ENCODE assay signal across 9 mouse cellular contexts in the genomic region with DNA sequence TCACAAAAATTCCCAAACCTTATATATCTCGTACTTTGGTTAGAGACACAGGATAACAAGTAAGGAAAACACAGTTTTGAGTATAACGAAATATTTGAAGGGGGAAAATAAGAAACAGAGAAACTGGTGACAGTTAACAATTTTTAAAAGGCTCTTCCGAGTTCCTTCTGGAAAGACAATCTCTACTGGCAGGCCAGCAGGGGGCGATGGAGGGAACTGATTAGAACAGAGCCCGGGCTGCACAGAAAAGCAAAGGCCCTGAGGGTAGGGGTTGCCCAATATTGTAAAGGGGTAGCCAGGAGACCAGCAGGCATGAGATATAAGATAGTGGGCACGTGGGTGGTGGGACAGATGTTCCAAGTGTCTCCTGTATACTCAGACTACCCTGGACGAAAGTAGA.
DNase-seq lines count a peak whose midpoint lies in the region; ATAC-seq lines count a peak whose summit lies in the region.
"Had no signal": no experiment of that assay in that cellular context is flagged by ENCODE, and none has a peak within 500 bp of the region (broad histone marks: within the 10 kb centered on the region; RNA-seq: fewer than 3 reads in every experiment).

No protein-coding gene starts in this region.

- peak overlapping the region; percentile 79 for H3K27ac ChIP-seq in forebrain, embryonic 12.5 days
- H3K27ac ChIP-seq in hindbrain, embryonic 15.5 days (replicated peaks) = peak overlapping the region; percentile 87
- H3K27ac ChIP-seq in midbrain, embryonic 12.5 days (replicated peaks) = peak overlapping the region; percentile 92
- H3K27ac ChIP-seq: heart, embryonic 15.5 days had no signal

- peaks cover 19% of the 10 kb centered on the region; the same call in 1 of the 2 replicates for H3K27me3 ChIP-seq in forebrain, embryonic 12.5 days
- H3K27me3 ChIP-seq in hindbrain, embryonic 15.5 days = no peaks in the 10 kb centered on the region; the same call in 1 of the 2 replicates
- H3K27me3 ChIP-seq in midbrain, embryonic 12.5 days = 0 out of 2 replicates have a peak, but pooled peaks cover 3% of the 10 kb centered on the region

- 12% methylated on average over 7 of the region's 7 CpGs for WGBS in forebrain, embryonic 12.5 days
- 6% methylated on average over 7 of the region's 7 CpGs for WGBS in hindbrain, embryonic 15.5 days
- 12% methylated on average over 7 of the region's 7 CpGs for WGBS in midbrain, embryonic 12.5 days

- no peaks in the 10 kb centered on the region for H3K36me3 ChIP-seq in forebrain, embryonic 12.5 days (replicated peaks)
- H3K36me3 ChIP-seq in hindbrain, embryonic 15.5 days = no peaks in the 10 kb centered on the region
- H3K36me3 ChIP-seq in midbrain, embryonic 12.5 days = no peaks in the 10 kb centered on the region
- H3K36me3 ChIP-seq: heart, embryonic 15.5 days had no signal

- no peak overlapping the region for H3K4me3 ChIP-seq in forebrain, embryonic 12.5 days (replicated peaks)
- H3K4me3 ChIP-seq in hindbrain, embryonic 15.5 days = no peak overlapping the region
- no peak overlapping the region for H3K4me3 ChIP-seq in midbrain, embryonic 12.5 days

- H3K9ac ChIP-seq in forebrain, embryonic 12.5 days = no peak overlapping the region
- no peak overlapping the region for H3K9ac ChIP-seq in hindbrain, embryonic 15.5 days
- H3K9ac ChIP-seq in midbrain, embryonic 12.5 days (replicated peaks) = no peak overlapping the region
- H3K9ac ChIP-seq: heart, embryonic 15.5 days had no signal

- H3K4me1 ChIP-seq in forebrain, embryonic 12.5 days = peaks cover 37% of the 10 kb centered on the region
- peaks cover 40% of the 10 kb centered on the region for H3K4me1 ChIP-seq in hindbrain, embryonic 15.5 days (replicated peaks)
- peaks cover 41% of the 10 kb centered on the region for H3K4me1 ChIP-seq in midbrain, embryonic 12.5 days

- H3K9me3 ChIP-seq in forebrain, embryonic 12.5 days = no peaks in the 10 kb centered on the region
- H3K9me3 ChIP-seq in hindbrain, embryonic 15.5 days = no peaks in the 10 kb centered on the region
- peaks cover 2% of the 10 kb centered on the region; the same call in 1 of the 2 replicates for H3K9me3 ChIP-seq in midbrain, embryonic 12.5 days
- H3K9me3 ChIP-seq: heart, embryonic 15.5 days had no signal

- H3K4me2 ChIP-seq in forebrain, embryonic 12.5 days = 0 out of 2 replicates have a peak overlapping the region, but pooled peaks have one; percentile 52
- H3K4me2 ChIP-seq in hindbrain, embryonic 15.5 days = no peak overlapping the region
- H3K4me2 ChIP-seq in midbrain, embryonic 12.5 days (replicated peaks) = peak overlapping the region; percentile 58

- peak; percentile 77 for DNase-seq in NIH3T3 (ENCODE audit: low read depth)
- peak; percentile 47 for DNase-seq in c-Kit-positive CD71-positive TER-119-negative erythroid progenitor cells, embryonic 14.5 days (ENCODE audit: low read depth)
- DNase-seq in left cerebral cortex, postnatal 36 days (ENCODE audit: low spot score in 2 of 2) = peak; percentile 62 to 70
- DNase-seq in skeletal muscle tissue, adult 2 months (ENCODE audit: low read depth, low spot score) = peak; percentile 35

- intact Hi-C loops in left cerebral cortex, postnatal 36 days (cut with DNase I) = loop anchor here (2.0 kb wide), 1 partner anchor 87 kb away; no protein-coding TSS in a partner anchor

- ATAC-seq in forebrain, embryonic 12.5 days (ENCODE audit: low FRiP score) = 0 out of 2 replicates have a peak, but pooled peaks have one; percentile 24
- ATAC-seq in hindbrain, embryonic 15.5 days (ENCODE audit: low FRiP score, low read depth) = peak; percentile 20; the same call in 1 of the 2 replicates
- no peak for ATAC-seq in midbrain, embryonic 12.5 days (ENCODE audit: low FRiP score, low read depth)
- ATAC-seq in activated CD4-positive, CD25-positive, alpha-beta regulatory T cell, adult 4 months = no peak

Comparison
In these comparisons a context has a peak if more than half of its experiments do, and no peak if none do; other contexts are left out.
1. ATAC-seq: peak in forebrain, embryonic 12.5 days (single experiment) and hindbrain, embryonic 15.5 days (single experiment); none in midbrain, embryonic 12.5 days (single experiment) and activated CD4-positive, CD25-positive, alpha-beta regulatory T cell, adult 4 months (single experiment).
2. Peak in every context shown above with its lines, with median percentiles within 50 percentile points of each other: DNase-seq and H3K27ac ChIP-seq.